Mouse (Mus musculus) erythroblast, embryonic 14.5 days (primary cell): Measurements from ENCODE around the gene 4833427G06Rik.

Experiments
- GATA1 ChIP-seq: IDR thresholded peaks from 2 replicates; pipeline ENCODE4 v1.6.1; 2012; ENCODE audit warnings: low read length, inconsistent platforms, mixed read lengths
- TAL1 ChIP-seq: IDR thresholded peaks from 3 replicates; pipeline ENCODE4 v1.6.1; 2012; ENCODE audit warnings: low read length, inconsistent platforms, mixed read lengths

DNA sequence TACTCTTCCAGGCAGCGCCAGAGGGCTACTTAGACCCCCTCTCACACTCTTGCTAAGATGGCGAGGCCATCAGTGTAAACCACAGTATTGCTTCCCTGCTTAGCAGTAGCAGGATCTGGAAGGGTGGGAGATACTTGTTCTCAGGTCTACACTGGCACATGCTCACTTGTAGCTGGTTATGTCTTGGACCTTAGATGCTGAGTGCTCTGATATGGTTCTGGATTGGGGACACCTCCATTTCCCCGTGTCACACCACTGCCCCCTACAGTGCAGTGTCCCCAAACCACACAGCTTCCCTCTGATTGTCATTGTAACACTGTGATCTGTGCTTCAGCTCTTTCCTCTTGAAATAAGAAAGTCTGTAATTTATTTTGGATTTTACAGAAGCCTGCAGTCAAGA, 35.1 kb upstream of the 4833427G06Rik start:
- no peak for TF ChIP-seq TAL1
- no peak for TF ChIP-seq GATA1
